Mouse (Mus musculus) hindbrain, embryonic 10.5 days (tissue): ENCODE results near the gene Aipl1. TPM values are rescaled to one million over a fixed set of nuclear protein-coding genes. Genes with fewer than 3 reads are reported as not detected.
A peak's percentile ranks its signal among the peaks of the same experiment; 100 is the strongest.

ENCODE experiments used
- DNase-seq: peaks from one replicate; pipeline ENCODE4 v3.0.0-alpha.2; 2017; ENCODE audit warnings: low spot score
- H3K27ac ChIP-seq: fragments of 300-500 bp; sonication (generic); 2 replicates; pipeline ENCODE4 v1.5.1; 2016; ENCODE audit warnings: mild to moderate bottlenecking, moderate library complexity
- H3K27me3 ChIP-seq: fragments of 300-500 bp; sonication (generic); 2 replicates; pipeline ENCODE4 v1.6.1; 2016; ENCODE audit warnings: mild to moderate bottlenecking; ENCODE audit not compliant: poor library complexity, insufficient read depth, severe bottlenecking
- H3K36me3 ChIP-seq: fragments of 300-500 bp; sonication (generic); 2 replicates; pipeline ENCODE4 v1.6.1; 2016; ENCODE audit warnings: mild to moderate bottlenecking, moderate library complexity
- H3K4me1 ChIP-seq: fragments of 300-500 bp; sonication (generic); replicated peaks from 2 replicates; pipeline ENCODE4 v1.6.1; 2016; ENCODE audit warnings: mild to moderate bottlenecking
- H3K4me3 ChIP-seq: fragments of 300-500 bp; sonication (generic); 2 replicates; pipeline ENCODE4 v1.5.1; 2016; ENCODE audit warnings: mild to moderate bottlenecking, moderate library complexity
- H3K9me3 ChIP-seq: fragments of 300-500 bp; sonication (generic); 2 replicates; pipeline ENCODE4 v1.6.1; 2016; ENCODE audit warnings: mild to moderate bottlenecking, moderate library complexity
- WGBS: fragments of 180-500 bp; shearing (Covaris S2); methylation state at CpG from one replicate; pipeline ENCODE4 v1.1.7; 2016; 5-methylcytosine and 5-hydroxymethylcytosine counted together
- polyA plus RNA-seq: library from polyadenylated mRNA; unstranded; fragments of >200 nt; fragmentation: Nextera tagmentation; extraction: Ambion mirVana; gene quantifications from 2 replicates; pipeline ENCODE4 v1.2.1, GENCODE M21; 2016

The Aipl1 gene
- polyA plus RNA-seq, 1 experiment from 2014 or later: 0.55 TPM

- Histone ChIP-seq H3K9me3 (no peaks in the 10 kb centered on the region), H3K27me3 (peaks cover 5% of the 10 kb centered on the region), H3K36me3 (no peaks in the 10 kb centered on the region), H3K27ac (no peak overlapping the region), H3K4me1 (peaks cover 16% of the 10 kb centered on the region), H3K4me3 (no peak overlapping the region)
- peak; percentile 69 for DNase-seq
- WGBS: 33% methylated on average over 5 of the region's 5 CpGs
These were observed 13.0 kb downstream of the Aipl1 start for GRCm38 (mm10) chr11:72024193-72024781.

GRCm38 (mm10) chr11:72023581-72023980 lies 13.7 kb downstream of the Aipl1 start:
- no peak overlapping the region for H3K27ac ChIP-seq
- H3K9me3 ChIP-seq: no peaks in the 10 kb centered on the region
- H3K27me3 ChIP-seq: no peaks in the 10 kb centered on the region
- H3K4me3 ChIP-seq: no peak overlapping the region
- H3K4me1 ChIP-seq: peaks cover 14% of the 10 kb centered on the region; the same call in 1 of the 2 replicates
- DNase-seq: peak; percentile 32
- 50% methylated on average over 10 of the region's 10 CpGs for WGBS
- H3K36me3 ChIP-seq: no peaks in the 10 kb centered on the region

- Histone ChIP-seq H3K36me3 (no peaks in the 10 kb centered on the region), H3K9me3 (no peaks in the 10 kb centered on the region), H3K4me3 (no peak overlapping the region), H3K27me3 (no peaks in the 10 kb centered on the region), H3K4me1 (peaks cover 14% of the 10 kb centered on the region; the same call in 1 of the 2 replicates), H3K27ac (no peak overlapping the region)
- 85% methylated on average over 6 of the region's 6 CpGs for WGBS
- no peak for DNase-seq
These were observed 14.5 kb downstream of the Aipl1 start for GRCm38 (mm10) chr11:72022827-72023226.

- Histone ChIP-seq H3K27ac (no peak overlapping the region), H3K4me1 (peaks cover 14% of the 10 kb centered on the region; the same call in 1 of the 2 replicates), H3K4me3 (no peak overlapping the region), H3K27me3 (no peaks in the 10 kb centered on the region), H3K36me3 (no peaks in the 10 kb centered on the region), H3K9me3 (no peaks in the 10 kb centered on the region)
- DNase-seq: no peak
- WGBS: 83% methylated on average over 4 of the region's 4 CpGs
These were observed 16.3 kb downstream of the Aipl1 start for GRCm38 (mm10) chr11:72021015-72021414.

- Histone ChIP-seq H3K4me3 (no peak overlapping the region), H3K4me1 (peaks cover 11% of the 10 kb centered on the region), H3K27ac (no peak overlapping the region), H3K36me3 (no peaks in the 10 kb centered on the region), H3K9me3 (no peaks in the 10 kb centered on the region), H3K27me3 (no peaks in the 10 kb centered on the region)
- 84% methylated on average over 9 of the region's 9 CpGs for WGBS
- DNase-seq: no peak
These were observed 20.1 kb downstream of the Aipl1 start for GRCm38 (mm10) chr11:72017253-72017601.

- H3K27ac ChIP-seq: no peak overlapping the region
- WGBS: 83% methylated on average over 13 of the region's 13 CpGs
These were observed 20.6 kb downstream of the Aipl1 start for GRCm38 (mm10) chr11:72016518-72017252.

GRCm38 (mm10) chr11:72014674-72015073 lies 22.6 kb downstream of the Aipl1 start:
- WGBS: 87% methylated on average over 4 of the region's 4 CpGs
- Histone ChIP-seq H3K9me3 (no peaks in the 10 kb centered on the region), H3K27me3 (no peaks in the 10 kb centered on the region), H3K36me3 (no peaks in the 10 kb centered on the region), H3K4me3 (no peak overlapping the region), H3K4me1 (peaks cover 27% of the 10 kb centered on the region), H3K27ac (no peak overlapping the region)
- no peak for DNase-seq

More at GRCm38 (mm10) chr11:72016518-72017252, 20.6 kb downstream of the Aipl1 start:
- H3K4me3 ChIP-seq: no peak overlapping the region
- H3K27me3 ChIP-seq: no peaks in the 10 kb centered on the region
- DNase-seq: no peak
- peaks cover 15% of the 10 kb centered on the region for H3K4me1 ChIP-seq
- H3K36me3 ChIP-seq: no peaks in the 10 kb centered on the region
- H3K9me3 ChIP-seq: no peaks in the 10 kb centered on the region

GRCm38 (mm10) chr11:72011955-72012354 lies 25.4 kb downstream of the Aipl1 start:
- no peaks in the 10 kb centered on the region for H3K36me3 ChIP-seq
- H3K4me3 ChIP-seq: no peak overlapping the region
- H3K27me3 ChIP-seq: no peaks in the 10 kb centered on the region
- H3K9me3 ChIP-seq: no peaks in the 10 kb centered on the region
- no peak for DNase-seq
- 80% methylated on average over 1 of the region's 1 CpGs for WGBS
- peaks cover 27% of the 10 kb centered on the region for H3K4me1 ChIP-seq
- peak overlapping the region; percentile 8; the same call in 1 of the 2 replicates for H3K27ac ChIP-seq

GRCm38 (mm10) chr11:72010940-72011722 lies 26.2 kb downstream of the Aipl1 start:
- no peaks in the 10 kb centered on the region for H3K9me3 ChIP-seq
- 60% methylated on average over 9 of the region's 9 CpGs for WGBS
- H3K36me3 ChIP-seq: no peaks in the 10 kb centered on the region
- H3K4me3 ChIP-seq: no peak overlapping the region
- H3K27ac ChIP-seq: peak overlapping the region; percentile 30; the same call in 1 of the 2 replicates
- no peak for DNase-seq
- H3K4me1 ChIP-seq: peaks cover 27% of the 10 kb centered on the region
- no peaks in the 10 kb centered on the region for H3K27me3 ChIP-seq

- H3K27me3 ChIP-seq: no peaks in the 10 kb centered on the region
- H3K36me3 ChIP-seq: no peaks in the 10 kb centered on the region
- no peak for DNase-seq
- H3K4me3 ChIP-seq: no peak overlapping the region
- no peaks in the 10 kb centered on the region for H3K9me3 ChIP-seq
- WGBS: 70% methylated on average over 5 of the region's 5 CpGs
- H3K27ac ChIP-seq: no peak overlapping the region
- H3K4me1 ChIP-seq: peaks cover 27% of the 10 kb centered on the region
These were observed 26.9 kb downstream of the Aipl1 start for GRCm38 (mm10) chr11:72010367-72010766.

GRCm38 (mm10) chr11:72005547-72005946 lies 31.8 kb downstream of the Aipl1 start:
- Histone ChIP-seq H3K27ac (no peak overlapping the region), H3K9me3 (no peaks in the 10 kb centered on the region), H3K4me1 (peaks cover 8% of the 10 kb centered on the region; the same call in 1 of the 2 replicates), H3K4me3 (no peak overlapping the region), H3K27me3 (no peaks in the 10 kb centered on the region), H3K36me3 (no peaks in the 10 kb centered on the region)
- 85% methylated on average over 6 of the region's 6 CpGs for WGBS
- no peak for DNase-seq

GRCm38 (mm10) chr11:72003171-72003570 lies 34.1 kb downstream of the Aipl1 start:
- DNase-seq: no peak
- 75% methylated on average over 9 of the region's 9 CpGs for whole genome bisulfite sequencing
- H3K27ac ChIP-seq: no peak overlapping the region

More at GRCm38 (mm10) chr11:72003171-72003570, 34.1 kb downstream of the Aipl1 start:
- no peak overlapping the region for H3K4me3 ChIP-seq
- no peaks in the 10 kb centered on the region for H3K9me3 ChIP-seq
- no peaks in the 10 kb centered on the region for H3K36me3 ChIP-seq
- no peaks in the 10 kb centered on the region for H3K27me3 ChIP-seq
- peaks cover 8% of the 10 kb centered on the region; the same call in 1 of the 2 replicates for H3K4me1 ChIP-seq
